Mouse (Mus musculus): ENCODE data around the gene Tecr.
"Not testable (repeated sequence)": the region's sequence is repeated elsewhere in the genome, so short reads cannot be mapped to it uniquely, and the experiment has no call there.

Gene Tecr

GRCm38 (mm10) chr8:83578131-83579055 is 29.4 kb downstream of the Tecr start:
- no peak for DNase-seq

GRCm38 (mm10) chr8:83577384-83577791 is 30.4 kb downstream of the Tecr start:
- DNase-seq, result no peak

GRCm38 (mm10) chr8:83576921-83577320 is 30.9 kb downstream of the Tecr start:
- no peak for DNase-seq

- DNase-seq, result no peak
Measured at GRCm38 (mm10) chr8:83576516-83576895, 31.3 kb downstream of the Tecr start.

GRCm38 (mm10) chr8:83575561-83576515 is 31.9 kb downstream of the Tecr start:
- no peak for DNase-seq

- DNase-seq, result no peak
Measured at GRCm38 (mm10) chr8:83574631-83575315, 33.0 kb downstream of the Tecr start.

- peak; percentile 22 for DNase-seq
Measured at GRCm38 (mm10) chr8:83573140-83573875, 34.5 kb downstream of the Tecr start.

- no peak for DNase-seq
Measured at GRCm38 (mm10) chr8:83572246-83572812, 35.4 kb downstream of the Tecr start.

GRCm38 (mm10) chr8:83571791-83572190 is 36.0 kb downstream of the Tecr start:
- DNase-seq, result no peak

GRCm38 (mm10) chr8:83571001-83571340 is 36.8 kb downstream of the Tecr start:
- DNase-seq, result not testable (repeated sequence)

- no peak for DNase-seq
Measured at GRCm38 (mm10) chr8:83570272-83571000, 37.3 kb downstream of the Tecr start.

GRCm38 (mm10) chr8:83569165-83569564 is 38.6 kb downstream of the Tecr start:
- DNase-seq, result no peak

GRCm38 (mm10) chr8:83568755-83569154 is 39.0 kb downstream of the Tecr start:
- DNase-seq, result no peak

- no peak for DNase-seq
Measured at GRCm38 (mm10) chr8:83568128-83568527, 39.6 kb downstream of the Tecr start.

GRCm38 (mm10) chr8:83567668-83568067 is 40.1 kb downstream of the Tecr start:
- no peak for DNase-seq

- peak; percentile 97 for DNase-seq
Measured at GRCm38 (mm10) chr8:83566469-83567395, 41.0 kb downstream of the Tecr start, which contains the start of gene Ndufb7. Gene Ndufb7, plus strand, starts transcription at chr8:83566671.

GRCm38 (mm10) chr8:83565731-83566375 is 41.9 kb downstream of the Tecr start:
- DNase-seq, result peak; percentile 19

GRCm38 (mm10) chr8:83563246-83563645 is 44.5 kb downstream of the Tecr start:
- DNase-seq, result no peak

- DNase-seq, result no peak
Measured at GRCm38 (mm10) chr8:83562669-83563068, 45.1 kb downstream of the Tecr start.
